Mouse (Mus musculus): ENCODE measurements around the gene Lrrc46. TPM values are rescaled to one million over a fixed set of nuclear protein-coding genes. Genes with fewer than 3 reads are reported as not detected.
A peak's percentile ranks its signal among the peaks of the same experiment; 100 is the strongest.

Gene Lrrc46
- 0.63 and 0.95 TPM in 2 replicates for polyA plus RNA-seq (2012; rRNA removed)
- 0.69 and 0.91 TPM in 2 replicates for polyA plus RNA-seq (2014; fragmentation: Nextera tagmentation; extraction: Ambion mirVana)

- Histone ChIP-seq H3K27ac (replicated peaks; ENCODE audit: low read depth, low read length) (0 out of 2 replicates have a peak within 1 kb of the TSS, but pooled peaks have one; percentile 26), H3K4me2 (replicated peaks; ENCODE audit: low read depth, low read length, severe bottlenecking) (peak within 1 kb of the TSS; percentile 75), H3K27me3 (ENCODE audit: control insufficient read depth, insufficient read depth, low read length) (no peaks in the 10 kb centered on the region), H3K9me3 (ENCODE audit: control insufficient read depth, low read length) (no peaks in the 10 kb centered on the region), H3K4me3 (replicated peaks; ENCODE audit: low read length) (peak within 1 kb of the TSS; percentile 85), H3K9ac (ENCODE audit: low read depth, low read length, severe bottlenecking) (peak within 1 kb of the TSS; percentile 82), H3K36me3 (ENCODE audit: control insufficient read depth, insufficient read depth, low read length) (peaks cover 17% of the 10 kb centered on the region), H3K4me1 (ENCODE audit: control insufficient read depth, insufficient read depth, low read length) (peaks cover 6% of the 10 kb centered on the region)
- ATAC-seq (ENCODE audit: low FRiP score, low read depth) (peak; percentile 89), DNase-seq (ENCODE audit: low spot score) (peak; percentile 96)
- 1% methylated on average over 45 of the region's 48 CpGs for WGBS
- TF ChIP-seq POLR2A (IDR thresholded peaks at IDR 0.05; ENCODE audit: borderline replicate concordance, extremely low read depth, insufficient read depth, insufficient read length) = peak; percentile 93; the same call in 1 of the 2 replicates
Measured at GRCm38 (mm10) chr11:97041022-97041899, at the start of gene Lrrc46, which contains the start of gene Mrpl10. TSS of gene Lrrc46 (minus strand) at chr11:97041407. TSS of gene Mrpl10 (plus strand) at chr11:97041560.

DNA sequence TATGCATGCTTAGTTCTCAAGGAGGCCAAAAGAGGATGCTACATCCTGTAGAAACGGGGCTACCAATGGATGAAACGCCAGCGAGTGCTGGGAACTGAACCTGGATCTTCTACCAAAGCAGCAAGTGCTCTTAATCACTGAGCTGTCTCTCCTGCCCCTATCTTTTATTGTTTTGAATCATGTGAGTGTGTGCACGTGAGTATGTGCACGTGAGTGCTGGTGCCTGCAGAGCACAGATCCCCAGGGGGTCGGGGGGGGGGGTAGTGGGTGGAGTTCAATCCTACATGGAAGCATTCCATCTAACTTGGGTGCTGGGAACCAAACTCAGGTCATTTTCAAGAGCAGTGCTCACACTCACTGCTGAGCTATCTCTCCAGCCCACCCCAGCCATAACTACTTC, 45.2 kb upstream of the Lrrc46 start:
- Histone ChIP-seq H3K4me2 (replicated peaks; ENCODE audit: low read depth, low read length, severe bottlenecking) (no peak overlapping the region), H3K9me3 (ENCODE audit: control insufficient read depth, low read length) (no peaks in the 10 kb centered on the region), H3K27ac (replicated peaks; ENCODE audit: low read depth, low read length) (no peak overlapping the region), H3K9ac (ENCODE audit: low read depth, low read length, severe bottlenecking) (no peak overlapping the region), H3K4me1 (ENCODE audit: control insufficient read depth, insufficient read depth, low read length) (peaks cover 9% of the 10 kb centered on the region), H3K36me3 (ENCODE audit: control insufficient read depth, insufficient read depth, low read length) (no peaks in the 10 kb centered on the region), H3K4me3 (replicated peaks; ENCODE audit: low read length) (no peak overlapping the region), H3K27me3 (ENCODE audit: control insufficient read depth, insufficient read depth, low read length) (no peaks in the 10 kb centered on the region)
- TF ChIP-seq POLR2A (IDR thresholded peaks at IDR 0.05; ENCODE audit: borderline replicate concordance, extremely low read depth, insufficient read depth, insufficient read length) = no peak
- no peak for ATAC-seq (ENCODE audit: low FRiP score, low read depth)
- DNase-seq (ENCODE audit: low spot score) = no peak
- 64% methylated on average over 6 of the region's 6 CpGs for whole genome bisulfite sequencing

- Histone ChIP-seq H3K9ac (ENCODE audit: low read depth, low read length, severe bottlenecking) (no peak overlapping the region), H3K4me2 (replicated peaks; ENCODE audit: low read depth, low read length, severe bottlenecking) (no peak overlapping the region), H3K4me3 (replicated peaks; ENCODE audit: low read length) (no peak overlapping the region), H3K4me1 (ENCODE audit: control insufficient read depth, insufficient read depth, low read length) (peaks cover 9% of the 10 kb centered on the region), H3K9me3 (ENCODE audit: control insufficient read depth, low read length) (no peaks in the 10 kb centered on the region), H3K27me3 (ENCODE audit: control insufficient read depth, insufficient read depth, low read length) (no peaks in the 10 kb centered on the region), H3K27ac (replicated peaks; ENCODE audit: low read depth, low read length) (no peak overlapping the region), H3K36me3 (ENCODE audit: control insufficient read depth, insufficient read depth, low read length) (no peaks in the 10 kb centered on the region)
- no peak for ATAC-seq (ENCODE audit: low FRiP score, low read depth)
- 85% methylated on average over 15 of the region's 15 CpGs for WGBS
- no peak for TF ChIP-seq POLR2A (IDR thresholded peaks at IDR 0.05; ENCODE audit: borderline replicate concordance, extremely low read depth, insufficient read depth, insufficient read length)
- no peak for DNase-seq (ENCODE audit: low spot score)
Measured at GRCm38 (mm10) chr11:97084821-97085505, 43.8 kb upstream of the Lrrc46 start.

DNA sequence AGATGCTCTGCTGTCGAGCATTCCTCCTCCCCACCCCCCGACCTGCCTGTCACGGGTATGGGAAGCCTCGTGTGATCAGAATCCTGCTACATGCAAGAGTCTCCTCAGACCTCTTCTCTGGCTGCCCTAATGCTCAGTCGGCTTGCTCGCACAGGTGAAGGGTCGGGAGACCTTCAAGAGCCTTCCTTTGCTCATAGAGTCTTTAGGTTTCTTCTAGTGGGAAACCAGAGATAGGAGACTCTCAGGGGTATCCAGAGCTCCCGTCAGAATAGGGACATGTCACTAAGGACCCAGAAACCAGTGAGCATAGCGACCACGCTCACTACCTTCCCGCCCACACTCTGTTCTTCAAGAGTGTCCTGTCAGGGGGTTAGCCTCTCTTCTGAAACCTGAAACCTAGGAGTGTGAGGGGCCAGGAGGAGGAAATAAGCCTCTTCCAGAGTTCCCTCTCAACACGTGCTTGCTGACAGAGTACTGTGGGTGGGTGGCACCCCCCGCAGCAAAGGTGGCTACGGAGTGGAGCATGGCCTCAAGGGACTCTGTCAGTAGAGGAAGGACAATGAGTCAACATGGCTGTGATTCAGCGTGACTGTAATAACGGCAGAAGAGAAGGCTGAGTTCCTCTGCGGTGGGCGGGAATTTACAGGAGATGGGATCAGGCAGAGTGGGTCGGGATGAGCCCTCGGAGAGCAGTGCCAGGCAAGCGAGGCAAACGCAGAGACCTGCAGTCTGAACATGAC, 42.4 kb upstream of the Lrrc46 start:
- WGBS = 16% methylated on average over 22 of the region's 22 CpGs
- Histone ChIP-seq H3K4me2 (replicated peaks; ENCODE audit: low read depth, low read length, severe bottlenecking) (peak overlapping the region; percentile 26), H3K4me3 (replicated peaks; ENCODE audit: low read length) (no peak overlapping the region), H3K4me1 (ENCODE audit: control insufficient read depth, insufficient read depth, low read length) (peaks cover 9% of the 10 kb centered on the region), H3K9ac (ENCODE audit: low read depth, low read length, severe bottlenecking) (no peak overlapping the region), H3K27me3 (ENCODE audit: control insufficient read depth, insufficient read depth, low read length) (no peaks in the 10 kb centered on the region), H3K27ac (replicated peaks; ENCODE audit: low read depth, low read length) (no peak overlapping the region), H3K9me3 (ENCODE audit: control insufficient read depth, low read length) (no peaks in the 10 kb centered on the region), H3K36me3 (ENCODE audit: control insufficient read depth, insufficient read depth, low read length) (no peaks in the 10 kb centered on the region)
- ATAC-seq (ENCODE audit: low FRiP score, low read depth) = no peak
- TF ChIP-seq POLR2A (IDR thresholded peaks at IDR 0.05; ENCODE audit: borderline replicate concordance, extremely low read depth, insufficient read depth, insufficient read length) = no peak
- DNase-seq (ENCODE audit: low spot score) = peak; percentile 28

- no peak for ATAC-seq (ENCODE audit: low FRiP score, low read depth)
- Histone ChIP-seq H3K36me3 (ENCODE audit: control insufficient read depth, insufficient read depth, low read length) (no peaks in the 10 kb centered on the region), H3K9ac (ENCODE audit: low read depth, low read length, severe bottlenecking) (no peak overlapping the region), H3K27me3 (ENCODE audit: control insufficient read depth, insufficient read depth, low read length) (no peaks in the 10 kb centered on the region), H3K27ac (replicated peaks; ENCODE audit: low read depth, low read length) (no peak overlapping the region), H3K4me3 (replicated peaks; ENCODE audit: low read length) (no peak overlapping the region), H3K4me1 (ENCODE audit: control insufficient read depth, insufficient read depth, low read length) (peaks cover 9% of the 10 kb centered on the region), H3K9me3 (ENCODE audit: control insufficient read depth, low read length) (no peaks in the 10 kb centered on the region), H3K4me2 (replicated peaks; ENCODE audit: low read depth, low read length, severe bottlenecking) (no peak overlapping the region)
- no peak for TF ChIP-seq POLR2A (IDR thresholded peaks at IDR 0.05; ENCODE audit: borderline replicate concordance, extremely low read depth, insufficient read depth, insufficient read length)
- 31% methylated on average over 11 of the region's 11 CpGs for WGBS
- no peak for DNase-seq (ENCODE audit: low spot score)
Measured at GRCm38 (mm10) chr11:97082977-97083376, 41.8 kb upstream of the Lrrc46 start.
